Comparison of ENCODE assay signal across 19 mouse cellular contexts in genomic region chr9:104189657-104190056, GRCm38 (mm10).
DNase-seq lines count a peak whose midpoint lies in the region; ATAC-seq lines count a peak whose summit lies in the region.
"Had no signal": no experiment of that assay in that cellular context is flagged by ENCODE, and none has a peak within 500 bp of the region (broad histone marks: within the 10 kb centered on the region; RNA-seq: fewer than 3 reads in every experiment).

No protein-coding gene starts in this region.

- H3K27ac ChIP-seq in midbrain, embryonic 11.5 days (ENCODE audit: low read depth, low read length) = no peak overlapping the region
- H3K27ac ChIP-seq in midbrain, embryonic 14.5 days (replicated peaks; ENCODE audit: low read depth, low read length) = no peak overlapping the region

- H3K4me1 ChIP-seq in midbrain, embryonic 11.5 days (ENCODE audit: control insufficient read depth, insufficient read depth, low read length) = no peaks in the 10 kb centered on the region
- no peaks in the 10 kb centered on the region for H3K4me1 ChIP-seq in midbrain, embryonic 14.5 days (ENCODE audit: control insufficient read depth, insufficient read depth, low read length)

- no peaks in the 10 kb centered on the region for H3K27me3 ChIP-seq in midbrain, embryonic 11.5 days (ENCODE audit: control insufficient read depth, insufficient read depth, low read length)
- H3K27me3 ChIP-seq in midbrain, embryonic 14.5 days (ENCODE audit: control insufficient read depth, insufficient read depth, low read length) = no peaks in the 10 kb centered on the region
- H3K27me3 ChIP-seq: CH12.LX, Patski had no signal

- H3K4me3 ChIP-seq in midbrain, embryonic 11.5 days (ENCODE audit: low read depth, low read length) = no peak overlapping the region
- H3K4me3 ChIP-seq in midbrain, embryonic 14.5 days (replicated peaks; ENCODE audit: low read depth, low read length) = no peak overlapping the region

- H3K9me3 ChIP-seq in midbrain, embryonic 11.5 days (ENCODE audit: control insufficient read depth, low read length) = no peaks in the 10 kb centered on the region
- no peaks in the 10 kb centered on the region for H3K9me3 ChIP-seq in midbrain, embryonic 14.5 days (ENCODE audit: control insufficient read depth, low read length)
- H3K9me3 ChIP-seq: G1E had no signal

- H3K4me2 ChIP-seq in midbrain, embryonic 11.5 days = no peak overlapping the region
- no peak overlapping the region for H3K4me2 ChIP-seq in midbrain, embryonic 14.5 days (ENCODE audit: low read length)

- ATAC-seq in midbrain, embryonic 11.5 days (ENCODE audit: low FRiP score) = no peak
- no peak for ATAC-seq in midbrain, embryonic 14.5 days (ENCODE audit: low FRiP score, low TSS enrichment)
- ATAC-seq: activated CD4-positive, CD25-positive, alpha-beta regulatory T cell, adult 4 months; CD4-positive, CD25-positive, alpha-beta regulatory T cell, adult 4 months; Patski had no signal

- H3K9ac ChIP-seq in midbrain, embryonic 11.5 days (ENCODE audit: low read length) = no peak overlapping the region
- H3K9ac ChIP-seq in midbrain, embryonic 14.5 days (replicated peaks; ENCODE audit: low read length) = no peak overlapping the region

- 96% methylated on average over 5 of the region's 5 CpGs for WGBS in midbrain, embryonic 11.5 days
- 96% methylated on average over 5 of the region's 5 CpGs for WGBS in midbrain, embryonic 14.5 days

- DNase-seq in heart, adult 11 months = peak; percentile 71
- no peak for DNase-seq in heart, adult 9 months (ENCODE audit: low spot score in 2 of 2)
- peak; percentile 51 for DNase-seq in midbrain, embryonic 11.5 days (ENCODE audit: low spot score, missing footprints)
- no peak for DNase-seq in midbrain, embryonic 14.5 days
- DNase-seq: adrenal gland, adult 2 months; adrenal gland, adult 8-10 months; adrenal gland, postnatal 10 days; adrenal gland, postnatal 14 days; adrenal gland, postnatal 25 days; adrenal gland, postnatal 36 days; B cell, adult 2 months; cerebellum, adult 11 months; cerebellum, adult 11-12 months; cerebellum, adult 18-20 months had no signal

- no peaks in the 10 kb centered on the region for H3K36me3 ChIP-seq in midbrain, embryonic 11.5 days (ENCODE audit: control insufficient read depth, insufficient read depth, low read length)
- H3K36me3 ChIP-seq in midbrain, embryonic 14.5 days (ENCODE audit: control insufficient read depth, insufficient read depth, low read length) = peaks cover 79% of the 10 kb centered on the region

Comparison
In these comparisons a context has a peak if more than half of its experiments do, and no peak if none do; other contexts are left out.
1. DNase-seq: peak in heart, adult 11 months (single experiment) and midbrain, embryonic 11.5 days (single experiment); none in heart, adult 9 months (0 of 2) and midbrain, embryonic 14.5 days (single experiment).